Mouse (Mus musculus) layer of hippocampus, adult 11-12 months (tissue): ENCODE results near the gene Cdyl2.

Experiments
- DNase-seq: peaks from one replicate; pipeline ENCODE4 v3.0.0; 2022; ENCODE audit warnings: low spot score

Gene Cdyl2

GRCm38 (mm10) chr8:116536786-116537185 is 196.0 kb downstream of the Cdyl2 start:
- no peak for DNase-seq

- no peak for DNase-seq
Measured at GRCm38 (mm10) chr8:116533081-116533480, 199.7 kb downstream of the Cdyl2 start.

GRCm38 (mm10) chr8:116528736-116529135 is 204.1 kb downstream of the Cdyl2 start:
- DNase-seq: no peak

GRCm38 (mm10) chr8:116524915-116525314 is 207.9 kb downstream of the Cdyl2 start:
- no peak for DNase-seq
